Mouse (Mus musculus) embryo, embryonic 11 days (tissue): ENCODE data around the gene Inf2.
A peak's percentile ranks its signal among the peaks of the same experiment; 100 is the strongest.

Experiments
- DNase-seq: peaks from one replicate; pipeline ENCODE4 v3.0.0-alpha.2; 2015

The Inf2 gene

DNA sequence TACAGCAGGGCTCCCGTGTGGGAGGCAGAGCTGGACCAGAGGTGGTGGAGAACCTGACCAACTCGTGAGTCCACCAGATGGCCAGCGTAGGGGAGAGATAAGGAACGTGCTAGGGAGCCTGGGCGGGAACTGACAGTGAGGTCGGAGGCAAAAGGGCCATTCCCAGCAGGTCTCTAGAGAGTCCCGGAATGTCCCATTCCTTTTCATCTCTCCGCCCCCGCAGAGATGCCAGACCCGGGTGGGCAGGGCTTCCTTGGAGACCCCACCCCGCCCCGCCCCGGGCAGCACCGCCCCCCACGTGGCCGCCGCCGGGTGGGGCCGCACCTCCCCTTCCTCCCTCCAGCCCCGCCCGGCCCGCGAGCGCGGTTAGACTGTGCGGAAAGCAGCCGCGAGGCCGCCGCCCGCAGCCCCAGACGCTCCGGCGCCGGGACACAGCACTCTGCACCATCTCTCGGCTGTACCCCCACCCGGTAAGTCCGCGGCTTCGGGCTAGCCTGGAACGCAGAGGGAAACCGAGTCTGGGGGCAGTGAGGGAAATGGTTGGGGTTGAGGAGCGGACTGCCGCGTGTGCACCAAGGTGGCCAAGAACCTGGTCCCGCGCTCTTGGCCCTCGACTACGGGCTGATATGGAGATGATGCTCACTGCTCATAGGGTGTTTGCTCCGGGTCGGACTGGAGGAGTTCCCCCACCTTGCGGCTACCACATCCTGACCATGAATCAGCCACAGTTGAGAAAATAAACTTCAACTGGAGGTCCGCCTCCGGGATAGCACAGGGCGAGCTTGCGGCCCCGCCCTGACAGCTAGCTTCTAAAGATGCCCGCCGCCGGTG lies at the start of gene Inf2:
Gene Inf2, plus strand, starts transcription at position 359 of the 831 bp plus-strand sequence.
- DNase-seq: peak; percentile 86

DNA sequence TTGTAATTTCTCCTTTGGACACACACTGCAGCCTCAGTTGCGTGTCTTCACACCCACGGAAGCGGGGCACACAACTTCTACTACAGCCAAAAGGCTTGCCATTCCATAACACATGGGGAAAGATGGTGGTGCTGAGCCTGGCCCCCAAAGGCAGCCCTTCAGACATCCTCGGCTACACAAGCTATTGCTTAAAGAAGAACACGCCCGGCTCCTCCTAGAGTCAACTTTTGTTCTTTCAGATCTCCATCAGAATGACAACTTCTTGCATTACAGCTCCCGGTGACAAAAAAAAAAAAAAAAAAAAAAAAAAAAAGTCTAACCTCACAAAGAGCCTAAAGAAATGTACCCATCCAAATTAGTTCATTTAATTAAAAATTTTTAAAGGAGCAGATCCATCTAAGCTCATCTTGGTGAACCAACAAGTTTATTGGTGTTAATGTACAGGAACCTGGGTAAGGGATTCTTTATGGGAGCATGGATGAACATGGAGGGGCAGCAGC lies 49.1 kb upstream of the Inf2 start:
- no peak for DNase-seq

DNA sequence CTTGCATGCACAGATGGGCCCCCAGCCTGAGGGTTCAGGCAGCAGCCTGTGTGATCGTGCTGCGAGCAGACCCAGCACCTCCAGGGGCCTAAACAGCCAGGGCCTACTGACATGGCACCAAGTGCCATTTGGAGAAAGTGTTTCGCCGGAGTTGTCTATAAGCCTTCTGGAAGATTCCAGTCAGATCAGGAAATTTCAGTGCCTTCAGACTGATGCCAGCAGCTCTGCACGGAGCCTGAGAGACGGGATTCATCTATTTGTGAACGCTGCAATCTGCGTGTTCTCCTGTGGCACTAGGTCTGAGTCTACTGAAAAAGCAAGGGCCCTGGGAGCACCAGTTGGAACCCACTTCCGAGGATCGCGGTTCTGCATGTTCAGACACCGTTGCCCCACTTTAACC lies 48.3 kb upstream of the Inf2 start:
- DNase-seq: no peak

DNA sequence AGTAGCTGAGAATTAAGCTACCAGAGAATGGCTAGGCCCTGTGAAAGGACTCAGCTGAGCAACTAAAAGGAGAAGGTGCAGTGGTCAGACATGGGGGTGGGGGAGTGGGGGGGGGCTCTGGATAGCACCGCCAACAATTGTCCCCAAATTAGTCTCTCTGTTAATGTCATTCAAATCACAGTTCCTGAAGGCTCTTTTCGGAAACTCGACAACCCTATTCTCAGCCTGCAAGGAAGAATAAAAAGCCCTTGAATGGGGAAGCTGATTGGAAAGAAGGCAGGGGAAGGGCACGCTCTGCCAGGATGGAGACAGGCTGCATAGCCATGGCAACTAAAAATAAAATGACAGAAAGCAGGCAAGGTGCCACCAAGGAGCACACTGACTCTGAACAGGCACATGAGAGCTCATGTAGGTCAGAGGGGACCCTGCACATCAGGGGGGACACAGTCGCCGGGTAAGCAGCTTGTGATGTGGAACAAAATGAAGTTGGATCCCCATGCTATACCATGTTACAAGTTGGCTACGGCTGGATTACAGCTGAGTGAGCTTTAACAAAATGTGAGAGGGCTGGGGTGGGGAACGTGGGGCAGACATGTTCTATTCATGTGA lies 47.0 kb upstream of the Inf2 start:
- peak; percentile 32 for DNase-seq

DNA sequence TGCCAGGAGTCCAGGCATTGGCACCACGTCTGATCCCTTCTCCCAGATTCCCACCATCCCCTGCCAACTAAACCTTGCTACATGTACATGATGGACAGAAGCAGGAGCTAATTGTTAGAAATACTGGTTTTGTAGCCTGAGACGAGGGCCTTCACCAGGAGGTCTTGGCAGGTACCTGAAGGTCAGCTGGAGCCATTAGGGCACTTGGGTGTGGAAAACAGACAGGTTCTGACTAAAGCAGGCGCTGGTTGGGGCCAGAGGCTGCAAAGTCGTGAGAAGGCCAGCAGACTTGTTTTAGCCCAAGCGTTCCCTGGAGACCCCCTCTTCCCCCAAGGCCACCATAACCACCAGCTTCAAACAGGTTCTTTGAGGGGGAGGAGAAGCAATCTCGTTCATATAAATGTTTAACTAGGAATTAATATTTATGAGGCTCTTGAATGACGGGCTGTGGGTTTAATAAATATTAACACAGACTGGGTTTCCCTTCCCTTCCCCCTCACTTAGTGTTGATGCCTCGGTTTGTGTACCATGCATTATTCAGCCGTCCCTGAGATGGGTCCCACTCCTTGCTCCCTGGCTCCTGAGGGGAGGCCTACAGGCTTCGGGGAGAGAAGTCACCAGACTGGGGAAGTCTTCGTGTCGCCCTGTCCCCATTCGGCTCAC lies 46.2 kb upstream of the Inf2 start:
- DNase-seq: no peak

DNA sequence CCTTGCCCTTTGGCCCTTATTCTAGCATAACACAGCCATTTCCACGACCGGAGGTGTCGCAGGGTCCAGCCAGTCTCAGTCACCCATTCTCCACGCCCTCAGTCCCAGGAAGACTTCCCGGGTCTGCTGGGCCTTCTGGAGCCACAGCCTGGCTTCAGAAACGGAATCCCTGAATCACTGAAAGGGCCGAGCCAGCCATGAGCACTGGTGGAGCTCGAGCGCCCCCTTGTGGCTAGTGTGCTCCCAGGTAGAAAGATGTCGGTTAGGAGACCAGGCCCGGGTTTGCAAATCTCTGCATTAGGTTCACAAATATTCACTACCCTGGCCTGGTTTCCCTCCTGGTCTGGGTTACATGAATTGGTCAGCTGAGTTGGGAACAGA lies 45.7 kb upstream of the Inf2 start:
- peak; percentile 91 for DNase-seq

DNA sequence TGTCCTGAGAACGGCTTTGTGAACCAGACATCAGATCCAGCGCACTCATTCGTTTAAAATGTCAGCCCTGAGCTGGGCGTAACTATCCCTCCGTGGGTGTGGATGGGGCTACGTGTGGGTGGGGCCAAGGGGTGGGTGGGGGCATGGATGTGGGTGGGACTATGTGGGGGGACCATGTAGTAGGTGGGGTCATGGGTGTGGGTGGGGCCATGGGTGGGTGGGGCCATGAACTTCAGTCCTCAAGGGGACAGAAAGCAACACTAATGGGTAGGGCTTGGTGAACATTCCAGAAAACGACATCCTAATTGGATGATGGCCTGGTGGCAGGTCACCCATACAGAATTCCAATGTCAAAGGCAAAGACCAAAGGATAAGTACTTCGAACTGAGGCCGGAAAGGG lies 44.6 kb upstream of the Inf2 start:
- no peak for DNase-seq

DNA sequence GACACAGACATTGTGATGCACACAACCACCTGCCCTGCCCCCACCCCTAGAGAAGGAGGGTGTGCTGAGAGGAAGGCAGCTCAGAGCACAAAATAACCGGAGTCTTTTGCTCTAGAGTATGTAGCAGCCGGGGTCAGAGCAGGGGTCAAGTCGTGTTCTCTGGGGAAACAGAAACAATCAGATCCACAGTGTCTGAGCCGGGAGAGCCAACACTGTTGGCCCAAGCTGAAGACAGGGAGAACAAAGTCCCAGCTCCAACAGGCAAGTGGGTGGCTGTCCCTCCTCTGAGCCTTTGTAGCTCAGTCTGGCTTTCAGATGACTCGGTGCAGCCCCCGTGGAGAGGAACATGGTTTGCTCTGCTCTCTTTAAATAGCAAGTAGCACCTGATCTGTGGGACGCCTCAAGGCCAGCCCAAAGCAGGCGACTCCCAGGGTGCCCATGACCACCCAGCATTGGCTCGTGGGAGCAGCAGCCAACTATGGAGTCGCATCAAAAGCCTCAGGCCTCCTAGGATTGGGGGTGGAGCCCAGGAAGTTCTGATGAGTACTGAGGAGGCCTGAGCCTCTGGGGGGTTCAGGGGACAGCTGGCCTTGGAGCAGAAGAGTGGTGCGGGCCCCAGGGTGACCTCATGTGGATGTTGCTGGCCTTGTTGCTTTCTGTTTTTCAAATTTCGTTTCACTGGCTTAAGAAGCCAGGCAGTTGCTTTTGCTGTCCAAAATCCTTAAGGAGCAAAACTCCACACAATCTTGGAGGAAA lies 43.5 kb upstream of the Inf2 start:
- peak; percentile 39 for DNase-seq

DNA sequence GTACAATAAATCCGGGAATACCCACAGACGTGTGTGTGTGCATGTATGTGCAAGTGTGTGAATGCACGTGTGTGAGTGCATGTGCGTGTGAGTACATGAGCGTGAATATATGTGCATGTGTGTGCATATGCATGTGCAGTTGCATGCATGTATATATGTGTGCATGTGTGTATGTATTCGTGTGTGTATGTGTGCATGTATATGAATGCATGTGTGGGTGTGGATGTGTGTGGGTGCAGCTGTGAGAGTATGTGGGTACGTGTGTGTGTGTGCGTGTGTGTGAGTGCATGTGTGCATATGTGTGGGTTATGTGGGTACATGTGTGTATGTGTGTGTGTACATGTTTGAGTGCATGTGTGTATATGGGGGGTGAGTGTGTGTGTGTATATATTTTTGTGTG lies 42.5 kb upstream of the Inf2 start:
- DNase-seq: no peak

DNA sequence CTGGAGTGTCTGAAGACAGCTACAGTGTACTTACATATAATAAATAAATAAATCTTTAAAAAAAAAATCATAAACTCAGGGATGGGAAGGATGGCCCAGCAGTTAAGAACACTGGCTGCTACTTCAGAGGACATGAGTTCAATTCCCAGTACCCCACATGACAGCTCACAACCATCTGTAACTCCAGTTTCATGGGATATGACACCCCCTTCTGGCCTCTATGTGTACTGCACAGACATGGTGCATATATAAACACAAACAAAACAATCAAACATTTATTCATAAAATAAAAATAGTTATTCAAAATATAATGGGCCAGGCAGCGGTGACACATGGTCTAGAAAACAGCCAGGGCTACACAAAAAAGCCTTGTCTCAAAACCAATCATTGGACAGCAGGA lies 39.3 kb upstream of the Inf2 start:
- DNase-seq: no peak

DNA sequence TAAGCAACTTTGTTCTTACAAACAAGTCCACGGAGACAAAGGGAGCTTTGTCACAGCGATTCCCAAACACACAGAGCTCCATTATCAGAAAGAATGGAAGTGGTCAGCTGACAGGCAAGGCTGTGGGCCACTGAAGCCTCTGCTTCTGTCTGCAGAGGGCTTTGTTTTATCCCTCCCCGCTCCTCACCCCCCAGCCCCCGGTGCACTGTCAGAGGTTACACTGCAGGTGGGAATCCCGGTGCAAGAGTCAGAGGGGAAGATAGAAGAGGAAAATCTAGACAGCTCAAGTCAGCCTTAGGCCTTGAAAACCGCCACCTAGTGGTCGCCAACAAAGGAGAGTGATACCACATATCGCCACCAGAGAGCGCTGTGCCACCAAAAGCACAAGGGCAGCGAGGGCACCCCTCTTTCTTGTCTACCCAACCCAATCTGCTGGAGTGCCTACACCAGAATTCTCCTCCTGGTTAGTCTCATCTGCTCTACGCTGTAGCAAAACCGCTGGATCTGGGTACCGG lies 36.7 kb upstream of the Inf2 start:
- DNase-seq: peak; percentile 83

DNA sequence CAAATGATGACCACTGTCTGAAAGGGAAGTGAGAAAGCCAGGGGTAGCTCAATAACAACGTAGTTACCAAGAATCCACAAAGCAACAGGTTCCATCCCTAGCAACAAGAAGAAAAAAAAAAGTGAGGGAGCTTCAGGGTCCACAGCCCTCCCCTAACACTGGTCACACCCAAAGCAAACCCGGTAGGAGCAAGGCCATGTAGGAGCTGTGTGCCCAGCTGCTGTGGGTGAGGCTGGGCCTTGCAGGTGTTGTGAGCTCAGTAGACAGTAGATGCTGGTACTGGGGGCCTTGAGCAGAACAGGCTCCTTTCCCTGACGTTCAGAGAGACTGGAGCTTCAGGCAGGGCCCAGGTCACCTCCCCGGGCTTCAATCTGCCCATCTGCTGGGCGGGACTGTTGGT lies 36.1 kb upstream of the Inf2 start:
- DNase-seq: no peak

DNA sequence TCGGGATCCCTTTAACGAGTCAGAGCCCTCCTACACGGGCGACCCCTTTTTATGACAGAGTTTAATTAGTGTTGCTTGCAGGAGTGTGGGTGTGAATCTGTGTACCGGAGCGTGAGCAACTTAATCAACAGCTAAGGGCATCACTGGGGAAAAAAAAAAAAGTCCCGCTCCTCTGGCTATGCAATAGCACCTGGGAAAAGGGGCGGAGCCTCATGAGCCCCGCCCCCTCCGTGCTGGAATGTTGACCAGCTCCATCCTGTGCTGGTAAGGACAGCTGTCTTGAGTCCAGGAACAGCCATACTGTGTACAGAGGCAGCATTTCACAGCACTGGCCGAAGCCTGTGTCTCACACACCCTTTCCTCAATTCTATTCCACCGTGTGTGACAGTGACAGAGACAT lies 33.7 kb upstream of the Inf2 start:
- peak; percentile 49 for DNase-seq

DNA sequence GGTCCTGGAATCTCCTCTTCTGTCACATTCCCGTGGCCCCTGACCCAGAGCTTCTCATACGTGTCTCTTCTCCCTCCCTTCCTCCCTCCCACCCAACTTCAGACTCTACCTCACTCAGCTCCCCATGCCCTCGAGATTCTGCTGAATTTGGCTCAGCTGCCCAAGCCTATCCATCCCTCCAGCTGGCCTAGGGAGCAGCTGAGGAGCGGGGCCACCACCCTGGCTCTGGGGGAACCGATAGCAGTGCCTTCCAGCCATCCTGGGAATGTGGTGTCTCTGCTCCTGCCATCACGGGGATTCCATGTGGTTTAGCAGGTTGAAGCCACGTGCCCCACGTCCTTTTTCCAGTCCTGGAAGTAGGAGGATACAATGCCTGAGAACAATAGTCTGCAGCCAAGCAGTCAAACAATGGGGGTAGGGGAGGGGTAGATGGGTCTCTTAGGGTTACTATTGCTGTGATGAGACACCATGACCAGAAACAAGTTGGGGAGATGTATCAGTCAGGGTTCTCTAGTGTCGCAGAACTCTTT lies 32.0 kb upstream of the Inf2 start:
- DNase-seq: no peak

DNA sequence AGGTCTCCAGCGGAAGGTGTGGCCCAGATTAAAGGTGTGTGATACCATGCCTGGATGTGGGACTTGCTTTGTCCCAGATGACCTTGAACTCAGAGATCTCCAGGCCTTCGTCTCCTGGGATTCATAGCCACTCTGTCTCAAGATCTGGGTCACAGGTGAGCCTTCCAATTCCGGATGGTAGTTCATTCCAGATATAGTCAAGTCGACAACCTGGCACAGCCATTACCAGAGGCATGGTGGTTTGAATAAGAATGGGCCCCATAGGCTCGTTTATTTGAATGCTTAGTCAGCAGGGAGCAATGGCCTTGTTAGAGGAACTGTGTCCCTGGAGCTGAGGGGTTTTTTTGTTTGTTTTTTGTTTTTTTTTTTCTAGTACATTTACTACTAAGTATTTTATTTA lies 31.4 kb upstream of the Inf2 start:
- no peak for DNase-seq

DNA sequence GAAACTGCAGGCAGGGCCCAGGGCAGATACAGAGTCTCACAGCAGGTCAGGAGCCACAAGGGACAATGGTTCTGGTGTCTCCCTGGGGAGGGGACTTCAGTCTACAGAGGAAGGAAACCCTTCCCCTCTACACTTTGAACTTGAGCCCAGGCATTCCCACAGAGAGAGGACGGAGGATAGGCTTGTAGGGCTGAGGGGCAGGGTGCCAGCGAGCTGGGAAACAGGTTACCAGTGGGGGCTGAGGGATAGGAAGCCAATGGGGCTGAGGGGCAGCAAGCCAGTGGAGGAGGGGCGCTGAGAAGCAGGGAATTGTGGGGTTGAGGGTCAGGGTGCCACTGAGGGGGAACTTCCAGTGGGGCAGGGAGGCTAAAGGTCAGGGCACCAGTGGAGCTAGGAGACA lies 29.4 kb upstream of the Inf2 start:
- no peak for DNase-seq

DNA sequence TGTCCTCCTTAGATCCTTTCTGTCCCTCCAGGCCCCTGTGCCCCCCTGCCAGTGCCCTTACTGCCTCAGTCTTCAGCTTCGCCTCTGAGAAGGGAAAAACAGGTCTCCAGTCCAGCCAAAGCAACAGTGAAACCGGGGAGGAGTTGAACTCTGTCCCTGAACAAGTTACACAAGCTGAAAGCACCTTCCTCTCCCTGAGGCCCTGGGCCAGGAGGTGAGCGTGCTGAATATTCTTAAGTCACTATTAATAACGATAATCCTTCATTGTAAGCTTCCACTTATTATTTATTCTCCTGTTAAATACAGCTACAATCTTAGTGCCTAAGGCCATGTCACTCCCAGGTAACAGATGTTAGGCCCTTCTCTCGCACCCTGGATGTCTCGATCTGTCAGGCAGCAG lies 28.9 kb upstream of the Inf2 start:
- no peak for DNase-seq

DNA sequence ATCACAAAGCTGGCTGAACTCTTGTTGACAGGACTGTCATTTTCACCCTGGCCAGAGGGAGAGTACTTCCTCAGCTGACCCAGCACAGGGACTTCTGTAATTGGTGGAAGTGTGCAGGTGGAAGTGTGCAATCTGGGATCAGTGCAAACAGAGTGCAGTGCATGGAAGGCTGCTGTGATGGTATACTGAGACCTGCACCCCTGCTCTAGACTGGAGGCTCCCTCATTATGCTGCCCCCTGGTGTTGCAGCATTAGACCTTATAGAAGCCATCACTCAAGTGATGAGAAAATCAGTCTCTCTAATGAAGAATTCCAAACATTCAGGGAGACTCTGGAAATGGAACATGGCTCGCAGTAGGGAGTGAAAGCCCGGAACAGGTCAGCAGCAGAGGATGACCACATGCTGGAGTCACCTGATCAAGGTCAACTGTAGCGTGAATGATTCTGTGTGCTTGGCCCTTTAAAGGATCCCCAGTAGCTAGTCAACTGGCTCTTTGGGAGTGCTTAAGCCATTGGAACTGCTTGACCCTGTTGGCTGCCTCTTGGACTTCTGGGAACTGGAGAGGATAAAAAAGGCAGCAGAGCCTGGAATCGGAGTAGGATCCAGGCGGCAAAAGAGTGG lies 28.3 kb upstream of the Inf2 start:
- peak; percentile 45 for DNase-seq

DNA sequence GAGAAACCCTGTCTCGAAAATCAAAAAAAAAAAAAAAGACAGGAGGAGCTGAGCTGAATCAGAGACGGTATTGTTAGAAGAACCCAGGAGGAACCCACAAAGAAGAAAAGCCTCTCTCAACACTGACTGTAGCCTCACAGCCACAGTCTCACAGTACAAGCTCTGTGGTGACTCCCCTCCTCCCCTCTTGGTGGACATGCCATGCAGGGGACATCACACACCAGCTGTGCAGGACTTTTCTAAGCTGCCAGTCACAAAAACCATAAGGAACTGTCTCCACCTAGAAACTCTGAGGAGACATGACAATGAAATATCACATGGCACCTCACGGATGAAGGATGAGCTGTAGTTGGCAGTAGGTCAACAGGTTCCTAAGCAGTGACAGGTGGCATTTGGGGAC lies 27.4 kb upstream of the Inf2 start:
- no peak for DNase-seq

DNA sequence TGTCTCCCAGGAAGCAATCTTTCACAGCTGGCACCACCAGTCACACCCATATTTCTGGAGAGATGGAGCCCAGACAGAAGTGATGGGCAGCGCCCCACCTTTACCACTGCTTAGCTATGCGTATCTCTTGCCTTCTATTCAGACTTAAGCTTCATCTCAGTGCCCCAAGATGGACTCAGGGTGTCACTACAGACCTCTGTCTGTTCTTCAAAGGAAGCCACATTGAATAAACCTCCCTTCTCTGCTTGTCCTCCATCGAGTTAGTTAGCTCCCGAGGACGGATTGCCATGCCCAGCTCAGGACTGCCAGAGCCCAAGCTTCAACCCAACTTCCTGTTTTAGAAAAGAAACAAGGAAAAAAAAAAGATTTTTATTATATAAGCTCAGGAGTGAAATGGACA lies 26.1 kb upstream of the Inf2 start:
- no peak for DNase-seq

DNA sequence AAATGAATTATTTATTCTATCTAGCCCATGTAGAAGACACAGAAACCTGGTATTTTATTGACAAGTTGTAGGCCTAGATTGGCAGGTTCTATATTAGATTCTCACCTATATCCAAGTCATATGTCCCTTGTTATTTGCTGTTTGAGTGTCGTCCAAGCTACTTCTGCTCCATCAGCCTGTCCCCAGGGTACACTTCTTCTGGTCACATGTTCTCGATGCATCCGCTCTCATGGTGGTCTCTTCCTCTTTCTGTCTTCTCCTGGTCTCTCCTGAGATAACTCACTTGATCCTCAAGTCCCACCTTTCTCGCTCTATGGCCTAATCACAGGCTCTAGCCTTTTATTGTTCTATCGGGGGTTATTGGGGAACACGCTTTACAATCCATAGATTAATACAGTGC lies 25.6 kb upstream of the Inf2 start:
- no peak for DNase-seq

DNA sequence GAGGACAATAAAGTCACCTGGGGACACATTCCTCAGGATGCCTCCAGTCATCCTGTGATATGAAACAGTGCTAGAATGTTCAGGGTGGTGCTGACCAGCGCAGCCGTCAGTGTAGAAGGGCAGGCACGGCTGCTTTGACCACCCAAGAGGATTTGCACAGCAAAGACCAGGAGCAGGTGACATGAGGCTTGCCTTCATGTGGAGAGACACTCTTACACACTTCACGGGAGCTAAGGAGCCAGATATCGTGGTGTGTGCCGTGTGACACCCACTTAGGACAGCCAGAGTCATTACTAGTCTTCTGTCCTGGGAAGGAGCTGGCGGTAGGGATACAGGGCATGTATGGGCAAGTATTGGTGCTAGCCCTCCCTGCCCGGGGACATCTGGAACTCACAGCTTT lies 18.4 kb upstream of the Inf2 start:
- no peak for DNase-seq
